Mouse (Mus musculus) A20 (cell line): ENCODE measurements at regions not wholly inside any gene's neighbourhood (a gene's known extent, or its start where the extent isn't known, plus 50 kb on each side); places are given as distances from the start of the nearest gene placed in this dataset.

Experiments used
- DNase-seq: peaks from one replicate; pipeline ENCODE4 v3.0.0-alpha.2; 2011; ENCODE audit warnings: low read depth, low spot score

DNA sequence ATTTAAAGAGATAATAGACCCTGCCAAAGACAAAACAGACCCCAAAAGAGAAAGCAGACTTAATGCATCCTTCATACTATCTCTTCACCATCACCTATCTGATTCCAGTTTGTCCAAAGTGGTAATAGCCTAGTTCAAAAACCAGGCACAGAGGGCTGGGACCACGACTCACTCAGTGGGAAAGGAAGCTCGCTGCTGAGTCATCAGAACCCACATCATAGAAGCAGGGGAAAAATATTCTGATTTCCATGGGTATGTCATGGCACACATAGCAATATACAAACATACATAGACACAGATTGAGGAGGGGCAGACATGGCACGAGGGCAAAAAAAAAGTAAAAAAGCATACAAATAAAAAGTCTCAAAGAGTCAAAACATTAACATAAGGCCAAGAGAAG, 53.7 kb upstream of the Ralgps2 start:
- DNase-seq, result no peak

DNA sequence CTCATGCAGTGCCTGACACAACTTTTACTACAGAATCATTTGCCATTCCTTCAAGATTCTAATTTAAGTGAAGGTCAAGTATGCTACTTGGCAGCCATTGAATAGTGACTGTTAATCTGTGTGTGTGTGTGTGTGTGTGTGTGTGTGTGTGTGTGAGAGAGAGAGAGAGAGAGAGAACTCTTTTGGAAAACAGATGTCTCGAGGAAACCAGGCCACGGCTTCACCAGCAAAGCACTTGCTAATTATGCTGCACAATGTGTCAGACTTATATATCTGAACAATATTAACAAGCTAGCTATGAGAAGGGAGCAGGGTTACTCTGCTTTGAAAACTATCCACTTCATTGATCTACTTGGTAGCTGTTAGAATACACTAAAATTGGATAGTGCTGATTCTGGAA, 53.1 kb upstream of the Ralgps2 start:
- no peak for DNase-seq

DNA sequence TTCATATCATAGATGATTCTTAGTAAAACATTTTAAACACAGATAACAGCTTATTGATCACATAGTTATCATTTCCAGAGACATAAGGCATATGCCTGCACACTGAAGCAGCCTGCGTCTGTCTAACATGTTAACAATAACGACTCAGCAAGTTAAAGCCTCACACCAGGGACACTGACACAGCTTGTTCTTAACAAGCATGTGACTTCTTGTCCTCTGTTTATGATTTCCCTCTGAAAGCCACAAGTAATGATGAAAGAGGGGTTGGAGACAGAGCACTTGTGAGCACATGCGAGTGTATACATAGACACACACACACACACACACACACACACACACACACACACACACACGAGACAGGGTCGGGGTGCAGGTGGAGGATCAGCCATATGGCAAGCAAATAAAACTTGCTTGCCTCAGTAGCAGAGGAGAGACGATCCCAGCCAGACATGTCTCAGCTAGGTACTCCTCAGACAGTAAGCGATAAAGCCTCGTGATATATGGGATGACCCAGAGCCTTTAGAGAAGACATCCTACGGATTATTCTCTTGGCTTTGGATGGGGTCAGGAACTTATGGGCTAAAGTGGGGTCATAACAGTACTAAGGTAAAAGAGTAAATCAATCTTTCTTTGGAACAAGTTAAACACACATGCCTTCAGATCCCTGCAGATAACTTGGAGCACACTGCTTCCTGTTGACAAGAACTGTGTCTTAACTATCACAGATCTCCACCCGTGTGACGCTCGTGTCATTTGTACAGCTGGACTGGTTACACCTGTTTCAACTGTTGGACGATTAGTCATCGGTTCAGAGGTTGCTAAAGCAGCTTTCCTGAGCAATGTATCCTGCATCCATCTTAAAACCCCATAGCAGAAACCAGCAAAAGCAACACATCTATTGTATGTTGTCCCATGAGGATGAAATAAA, 51.4 kb upstream of the Ralgps2 start:
- DNase-seq, result no peak

DNA sequence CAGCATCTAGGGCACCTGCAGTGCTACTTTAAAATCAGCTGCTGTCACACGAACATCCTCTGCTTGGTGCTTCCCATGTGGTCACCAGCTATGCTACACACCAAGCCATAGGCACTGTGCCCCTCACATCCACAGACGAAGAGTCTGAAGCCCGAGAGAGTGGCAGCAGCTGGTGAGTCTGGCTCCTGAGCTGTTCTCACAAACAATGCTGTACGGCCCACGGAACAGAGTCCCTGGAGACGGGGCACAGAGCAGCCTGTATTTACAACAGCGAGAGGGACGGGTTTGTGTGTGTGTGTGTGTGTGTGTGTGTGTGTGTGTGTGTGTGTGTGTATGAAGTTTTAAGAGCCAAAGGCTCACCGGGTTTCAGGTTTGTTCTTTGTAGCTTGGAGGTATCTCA, 50.7 kb upstream of the Ralgps2 start:
- no peak for DNase-seq

DNA sequence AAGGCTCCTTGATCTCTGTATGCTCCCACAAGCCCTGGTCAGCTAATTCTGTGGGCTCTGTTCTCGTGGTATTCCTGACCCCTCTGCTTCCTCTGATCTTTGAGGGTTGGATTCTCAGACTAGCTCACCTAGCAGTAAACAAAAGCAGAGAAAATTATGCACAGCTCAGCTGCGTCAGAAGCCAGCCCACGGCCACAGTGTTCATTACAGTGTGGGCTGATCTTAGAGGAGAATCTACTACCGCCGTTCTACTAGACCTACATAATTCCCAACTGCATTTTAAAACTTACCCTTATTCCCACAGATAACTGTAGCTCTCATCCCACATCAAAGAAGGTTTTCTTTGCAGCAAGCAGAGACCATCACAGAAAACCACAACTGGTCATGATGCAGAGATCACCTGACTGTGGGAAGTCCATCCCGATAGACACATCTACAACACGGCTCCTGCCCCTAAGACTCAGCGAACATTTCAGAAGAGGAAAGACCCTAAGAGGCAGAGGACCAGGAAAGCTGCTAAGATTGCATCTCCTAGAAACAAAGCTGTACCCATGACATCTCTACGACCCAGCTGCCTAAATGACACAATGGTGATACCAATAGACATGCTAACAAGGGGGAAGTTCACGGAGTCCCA, 49.8 kb upstream of the Ralgps2 start:
- DNase-seq, result no peak
